Mouse (Mus musculus) midbrain, embryonic 14.5 days (tissue): Measurements from ENCODE around the gene Vstm2l. TPM values are rescaled to one million over a fixed set of nuclear protein-coding genes. Genes with fewer than 3 reads are reported as not detected.

ENCODE experiments used
- ATAC-seq: fragments of 200-750 bp; cut with Nextera tagmentation; 2 replicates; pipeline ENCODE4 v1.8.0; 2017; ENCODE audit warnings: moderate number of reproducible peaks, moderate library complexity; ENCODE audit not compliant: low FRiP score, low TSS enrichment
- DNase-seq: peaks from one replicate; pipeline ENCODE4 v3.0.0-alpha.2; 2015
- H3K27ac ChIP-seq: fragments of 300-500 bp; sonication (generic); replicated peaks from 2 replicates; pipeline ENCODE4 v1.5.1; 2014; ENCODE audit warnings: mild to moderate bottlenecking, low read depth, low read length, moderate library complexity
- H3K27me3 ChIP-seq: fragments of 300-500 bp; sonication (generic); 2 replicates; pipeline ENCODE4 v1.6.1; 2014; ENCODE audit warnings: low read length, control low read depth, mixed read lengths; ENCODE audit not compliant: control insufficient read depth, insufficient read depth
- H3K36me3 ChIP-seq: fragments of 300-500 bp; sonication (generic); 2 replicates; pipeline ENCODE4 v1.6.1; 2014; ENCODE audit warnings: low read length, control low read depth; ENCODE audit not compliant: control insufficient read depth, insufficient read depth
- H3K4me1 ChIP-seq: fragments of 300-500 bp; sonication (generic); 2 replicates; pipeline ENCODE4 v1.6.1; 2014; ENCODE audit warnings: mild to moderate bottlenecking, antibody characterized with exemption, low read length, control low read depth; ENCODE audit not compliant: control insufficient read depth, insufficient read depth
- H3K4me2 ChIP-seq: fragments of 300-500 bp; sonication (generic); 2 replicates; pipeline ENCODE4 v1.6.1; 2014; ENCODE audit warnings: mild to moderate bottlenecking, low read length, moderate library complexity
- H3K4me3 ChIP-seq: fragments of 300-500 bp; sonication (generic); replicated peaks from 2 replicates; pipeline ENCODE4 v1.5.1; 2014; ENCODE audit warnings: low read depth, low read length
- H3K9ac ChIP-seq: fragments of 300-500 bp; sonication (generic); replicated peaks from 2 replicates; pipeline ENCODE4 v1.6.1; 2014; ENCODE audit warnings: mild to moderate bottlenecking, low read length, moderate library complexity
- H3K9me3 ChIP-seq: fragments of 300-500 bp; sonication (generic); 2 replicates; pipeline ENCODE4 v1.6.1; 2016; ENCODE audit warnings: low read length, control low read depth, mixed read lengths; ENCODE audit not compliant: control insufficient read depth
- WGBS: fragments of 180-500 bp; shearing (Covaris S2); extraction: QIAGEN DNeasy Blood & Tissue Kit; methylation state at CpG from one replicate; pipeline ENCODE4 v1.1.7; 2014; 5-methylcytosine and 5-hydroxymethylcytosine counted together
- polyA plus RNA-seq: library from polyadenylated mRNA; unstranded; fragments of >200 nt; fragmentation: Nextera tagmentation; extraction: Ambion mirVana; gene quantifications from 2 replicates; pipeline ENCODE4 v1.2.1, GENCODE M21; 2014

Vstm2l gene
- polyA plus RNA-seq, 1 experiment from 2014 or later, result 38.5 TPM

GRCm38 (mm10) chr2:157940586-157941185, 26.2 kb downstream of the Vstm2l start:
- no peak overlapping the region for H3K9ac ChIP-seq
- ATAC-seq, result no peak
- no peak for DNase-seq

GRCm38 (mm10) chr2:157943514-157944155, 29.2 kb downstream of the Vstm2l start:
- H3K4me1 ChIP-seq, result peaks cover 28% of the 10 kb centered on the region
- H3K4me3 ChIP-seq, result peak overlapping the region; percentile 40
- H3K9ac ChIP-seq, result peak overlapping the region; percentile 65

More at GRCm38 (mm10) chr2:157940586-157941185, 26.2 kb downstream of the Vstm2l start:
- no peak overlapping the region for H3K4me3 ChIP-seq
- H3K9me3 ChIP-seq, result no peaks in the 10 kb centered on the region
- H3K27me3 ChIP-seq, result 0 out of 2 replicates have a peak, but pooled peaks cover 3% of the 10 kb centered on the region
- H3K36me3 ChIP-seq, result peaks cover 41% of the 10 kb centered on the region
- 9% methylated on average over 18 of the region's 18 CpGs for WGBS
- H3K4me2 ChIP-seq, result peak overlapping the region; percentile 25
- 0 out of 2 replicates have a peak overlapping the region, but pooled peaks have one; percentile 32 for H3K27ac ChIP-seq
- H3K4me1 ChIP-seq, result peaks cover 34% of the 10 kb centered on the region

GRCm38 (mm10) chr2:157944156-157944893, 29.9 kb downstream of the Vstm2l start:
- Histone ChIP-seq H3K4me3 (peak overlapping the region; percentile 40), H3K27ac (peak overlapping the region; percentile 61), H3K9me3 (no peaks in the 10 kb centered on the region), H3K4me1 (peaks cover 27% of the 10 kb centered on the region), H3K9ac (peak overlapping the region; percentile 65), H3K4me2 (peak overlapping the region; percentile 73), H3K27me3 (0 out of 2 replicates have a peak, but pooled peaks cover 3% of the 10 kb centered on the region), H3K36me3 (0 out of 2 replicates have a peak, but pooled peaks cover 13% of the 10 kb centered on the region)
- ATAC-seq (peak; percentile 44), DNase-seq (no peak)
- 10% methylated on average over 37 of the region's 37 CpGs for WGBS

More at GRCm38 (mm10) chr2:157943514-157944155, 29.2 kb downstream of the Vstm2l start:
- WGBS, result 1% methylated on average over 47 of the region's 47 CpGs
- peaks cover 15% of the 10 kb centered on the region; the same call in 1 of the 2 replicates for H3K36me3 ChIP-seq
- peak overlapping the region; percentile 73 for H3K4me2 ChIP-seq
- no peaks in the 10 kb centered on the region for H3K9me3 ChIP-seq
- peak; percentile 89 for DNase-seq
- peak overlapping the region; percentile 61 for H3K27ac ChIP-seq
- H3K27me3 ChIP-seq, result 0 out of 2 replicates have a peak, but pooled peaks cover 3% of the 10 kb centered on the region
- ATAC-seq, result peak; percentile 69

DNA sequence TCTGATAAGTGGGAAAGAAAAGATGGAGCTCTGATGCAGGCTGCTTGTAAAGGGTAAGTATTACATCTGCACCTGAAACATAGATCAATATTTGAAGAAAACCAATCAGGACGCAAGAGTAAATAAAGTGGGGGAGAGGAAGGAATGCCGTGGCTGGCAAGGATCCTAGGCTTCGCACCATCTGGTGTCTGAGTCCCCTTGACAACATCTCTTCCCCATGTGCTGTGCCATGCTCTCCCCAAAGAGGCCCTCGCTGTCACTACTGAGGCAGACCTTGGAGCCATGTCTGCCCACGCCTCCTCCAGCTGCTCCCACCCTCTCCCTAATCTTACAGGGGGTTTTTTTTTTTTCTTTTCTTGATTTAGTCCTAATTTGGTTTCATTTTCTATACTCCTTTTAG, 39.5 kb downstream of the Vstm2l start:
- no peak overlapping the region for H3K4me3 ChIP-seq
- 80% methylated on average over 5 of the region's 5 CpGs for WGBS
- H3K4me2 ChIP-seq, result no peak overlapping the region
- no peak overlapping the region for H3K9ac ChIP-seq
- H3K4me1 ChIP-seq, result peaks cover 5% of the 10 kb centered on the region; the same call in 1 of the 2 replicates
- no peaks in the 10 kb centered on the region for H3K9me3 ChIP-seq
- DNase-seq (no peak), ATAC-seq (no peak)
- H3K36me3 ChIP-seq, result no peaks in the 10 kb centered on the region
- no peaks in the 10 kb centered on the region for H3K27me3 ChIP-seq
- H3K27ac ChIP-seq, result no peak overlapping the region

GRCm38 (mm10) chr2:157957707-157958108, 43.3 kb downstream of the Vstm2l start:
- ATAC-seq (no peak), DNase-seq (no peak)
- Histone ChIP-seq H3K4me2 (no peak overlapping the region), H3K36me3 (no peaks in the 10 kb centered on the region), H3K27ac (no peak overlapping the region), H3K9ac (no peak overlapping the region), H3K4me1 (peaks cover 5% of the 10 kb centered on the region; the same call in 1 of the 2 replicates), H3K9me3 (no peaks in the 10 kb centered on the region), H3K4me3 (no peak overlapping the region), H3K27me3 (no peaks in the 10 kb centered on the region)
- WGBS, result 2% methylated on average over 2 of the region's 2 CpGs

DNA sequence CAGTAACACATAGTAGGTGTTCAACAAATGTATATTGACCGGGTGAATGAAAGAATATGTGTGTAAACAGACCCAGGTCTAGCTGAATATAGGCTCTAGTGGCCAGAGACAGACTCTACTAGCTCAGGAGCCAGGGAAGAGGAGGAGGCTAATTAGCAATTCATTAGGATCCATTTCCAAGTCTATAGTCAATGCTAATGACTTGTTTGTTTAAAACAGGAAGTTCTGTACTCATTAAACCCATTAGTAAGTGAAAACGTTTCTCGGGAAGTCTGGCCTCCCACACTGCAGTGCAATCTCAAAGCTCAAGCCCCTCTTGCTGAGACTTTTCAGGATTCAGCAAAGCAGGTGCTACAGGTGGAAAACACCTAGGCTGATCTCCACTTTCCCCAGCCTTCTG, 53.4 kb downstream of the Vstm2l start:
- Histone ChIP-seq H3K9me3 (no peaks in the 10 kb centered on the region), H3K27me3 (no peaks in the 10 kb centered on the region), H3K36me3 (no peaks in the 10 kb centered on the region), H3K9ac (no peak overlapping the region), H3K27ac (no peak overlapping the region), H3K4me2 (no peak overlapping the region), H3K4me3 (no peak overlapping the region), H3K4me1 (no peaks in the 10 kb centered on the region)
- DNase-seq (no peak), ATAC-seq (no peak)
- 29% methylated on average over 3 of the region's 3 CpGs for WGBS

DNA sequence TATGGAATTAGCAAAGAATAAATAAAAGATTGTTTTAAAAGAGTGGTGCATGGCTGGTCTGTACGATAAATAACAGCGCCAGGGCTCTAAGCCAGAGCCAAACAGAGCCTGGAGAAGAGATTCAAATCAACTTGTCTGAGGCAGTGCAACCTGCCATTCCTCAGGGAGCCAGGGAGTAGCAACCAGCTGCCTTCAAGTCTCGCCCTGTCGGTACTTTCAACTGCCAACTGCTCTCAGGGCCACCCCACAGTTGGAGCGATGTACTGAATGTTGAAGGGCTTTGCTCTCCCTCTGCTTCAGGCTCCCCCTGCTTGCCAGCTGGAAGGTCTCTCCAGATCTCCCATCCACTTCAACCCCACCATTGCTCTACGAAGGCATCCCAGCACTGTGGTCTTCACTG, 55.7 kb downstream of the Vstm2l start:
- Histone ChIP-seq H3K9ac (no peak overlapping the region), H3K27ac (no peak overlapping the region), H3K4me2 (no peak overlapping the region), H3K36me3 (no peaks in the 10 kb centered on the region), H3K9me3 (no peaks in the 10 kb centered on the region), H3K27me3 (no peaks in the 10 kb centered on the region), H3K4me3 (no peak overlapping the region), H3K4me1 (peaks cover 9% of the 10 kb centered on the region)
- 49% methylated on average over 6 of the region's 6 CpGs for WGBS
- no peak for ATAC-seq
- peak; percentile 25 for DNase-seq

GRCm38 (mm10) chr2:157970669-157971068, 56.2 kb downstream of the Vstm2l start:
- no peak overlapping the region for H3K4me3 ChIP-seq
- no peak for ATAC-seq
- peak; percentile 67 for DNase-seq
- H3K27me3 ChIP-seq, result no peaks in the 10 kb centered on the region
- no peak overlapping the region for H3K4me2 ChIP-seq
- H3K9me3 ChIP-seq, result no peaks in the 10 kb centered on the region
- no peak overlapping the region for H3K27ac ChIP-seq
- 4% methylated on average over 3 of the region's 3 CpGs for WGBS
- H3K9ac ChIP-seq, result no peak overlapping the region
- H3K4me1 ChIP-seq, result peaks cover 15% of the 10 kb centered on the region
- no peaks in the 10 kb centered on the region for H3K36me3 ChIP-seq
